Mouse (Mus musculus) embryonic facial prominence, embryonic 10.5 days (tissue): ENCODE data around the gene Hbp1. TPM values are rescaled to one million over a fixed set of nuclear protein-coding genes. Genes with fewer than 3 reads are reported as not detected.

Experiments
- DNase-seq: peaks from one replicate; pipeline ENCODE4 v3.0.0-alpha.2; 2017; ENCODE audit warnings: low spot score
- H3K27ac ChIP-seq: fragments of 300-500 bp; sonication (generic); replicated peaks from 2 replicates; pipeline ENCODE4 v1.5.1; 2016; ENCODE audit warnings: mild to moderate bottlenecking
- H3K27me3 ChIP-seq: fragments of 300-500 bp; sonication (generic); replicated peaks from 2 replicates; pipeline ENCODE4 v1.6.1; 2016; ENCODE audit warnings: low read depth, mild to moderate bottlenecking; ENCODE audit not compliant: poor library complexity, severe bottlenecking
- H3K36me3 ChIP-seq: fragments of 300-500 bp; sonication (generic); replicated peaks from 2 replicates; pipeline ENCODE4 v1.6.1; 2016; ENCODE audit warnings: mild to moderate bottlenecking, moderate library complexity
- H3K4me1 ChIP-seq: fragments of 300-500 bp; sonication (generic); 2 replicates; pipeline ENCODE4 v1.6.1; 2016
- H3K4me3 ChIP-seq: fragments of 300-500 bp; sonication (generic); 2 replicates; pipeline ENCODE4 v1.5.1; 2016; ENCODE audit warnings: mild to moderate bottlenecking, moderate library complexity
- H3K9me3 ChIP-seq: fragments of 300-500 bp; sonication (generic); 2 replicates; pipeline ENCODE4 v1.6.1; 2016; ENCODE audit warnings: mild to moderate bottlenecking
- WGBS: fragments of 180-500 bp; shearing (Covaris S2); methylation state at CpG from one replicate; pipeline ENCODE4 v1.1.7; 2016; 5-methylcytosine and 5-hydroxymethylcytosine counted together
- polyA plus RNA-seq: library from polyadenylated mRNA; unstranded; fragments of >200 nt; fragmentation: Nextera tagmentation; extraction: Ambion mirVana; gene quantifications from 2 replicates; pipeline ENCODE4 v1.2.1, GENCODE M21; 2016

The Hbp1 gene
- polyA plus RNA-seq, 1 experiment from 2014 or later = 103 TPM

GRCm38 (mm10) chr12:31895888-31896287 lies 54.4 kb downstream of the Hbp1 start:
- WGBS = 5% methylated on average over 2 of the region's 2 CpGs
- H3K4me3 ChIP-seq = no peak overlapping the region
- peaks cover 29% of the 10 kb centered on the region for H3K4me1 ChIP-seq
- peaks cover 4% of the 10 kb centered on the region; the same call in 1 of the 2 replicates for H3K36me3 ChIP-seq
- no peaks in the 10 kb centered on the region for H3K27me3 ChIP-seq
- H3K9me3 ChIP-seq = no peaks in the 10 kb centered on the region
- peak overlapping the region; percentile 67; the same call in 1 of the 2 replicates for H3K27ac ChIP-seq
- peak; percentile 30 for DNase-seq

GRCm38 (mm10) chr12:31895095-31895734 lies 55.1 kb downstream of the Hbp1 start:
- Histone ChIP-seq H3K27me3 (no peaks in the 10 kb centered on the region), H3K9me3 (no peaks in the 10 kb centered on the region), H3K27ac (peak overlapping the region; percentile 67), H3K4me1 (peaks cover 29% of the 10 kb centered on the region), H3K4me3 (no peak overlapping the region), H3K36me3 (no peaks in the 10 kb centered on the region)
- no peak for DNase-seq
- 35% methylated on average over 8 of the region's 8 CpGs for WGBS

GRCm38 (mm10) chr12:31892771-31893170 lies 57.6 kb downstream of the Hbp1 start:
- WGBS = 92% methylated on average over 7 of the region's 7 CpGs
- no peak for DNase-seq
- H3K27me3 ChIP-seq = no peaks in the 10 kb centered on the region
- H3K4me1 ChIP-seq = peaks cover 29% of the 10 kb centered on the region
- H3K4me3 ChIP-seq = no peak overlapping the region
- H3K27ac ChIP-seq = no peak overlapping the region
- no peaks in the 10 kb centered on the region for H3K36me3 ChIP-seq
- no peaks in the 10 kb centered on the region for H3K9me3 ChIP-seq

- DNase-seq = no peak
- peaks cover 6% of the 10 kb centered on the region for H3K36me3 ChIP-seq
- no peaks in the 10 kb centered on the region for H3K9me3 ChIP-seq
- no peak overlapping the region for H3K4me3 ChIP-seq
- peaks cover 24% of the 10 kb centered on the region for H3K4me1 ChIP-seq
- no peaks in the 10 kb centered on the region for H3K27me3 ChIP-seq
- no peak overlapping the region for H3K27ac ChIP-seq
Observed at GRCm38 (mm10) chr12:31892079-31892478, 58.3 kb downstream of the Hbp1 start.

GRCm38 (mm10) chr12:31890685-31891084 lies 59.6 kb downstream of the Hbp1 start:
- DNase-seq = no peak
- Histone ChIP-seq H3K4me3 (no peak overlapping the region), H3K4me1 (peaks cover 10% of the 10 kb centered on the region), H3K36me3 (peaks cover 16% of the 10 kb centered on the region), H3K9me3 (no peaks in the 10 kb centered on the region), H3K27me3 (no peaks in the 10 kb centered on the region), H3K27ac (no peak overlapping the region)
- WGBS = 75% methylated on average over 6 of the region's 6 CpGs

- Histone ChIP-seq H3K9me3 (no peaks in the 10 kb centered on the region), H3K4me3 (no peak overlapping the region), H3K27me3 (no peaks in the 10 kb centered on the region), H3K36me3 (peaks cover 16% of the 10 kb centered on the region), H3K27ac (no peak overlapping the region), H3K4me1 (no peaks in the 10 kb centered on the region)
- no peak for DNase-seq
- 94% methylated on average over 11 of the region's 11 CpGs for WGBS
Observed at GRCm38 (mm10) chr12:31885844-31886606, 64.3 kb downstream of the Hbp1 start.

GRCm38 (mm10) chr12:31885084-31885483 lies 65.3 kb downstream of the Hbp1 start:
- DNase-seq = no peak
- Histone ChIP-seq H3K36me3 (peaks cover 16% of the 10 kb centered on the region), H3K27ac (no peak overlapping the region), H3K4me3 (no peak overlapping the region), H3K4me1 (no peaks in the 10 kb centered on the region), H3K27me3 (no peaks in the 10 kb centered on the region), H3K9me3 (no peaks in the 10 kb centered on the region)
- 88% methylated on average over 4 of the region's 4 CpGs for WGBS

GRCm38 (mm10) chr12:31884365-31884764 lies 66.0 kb downstream of the Hbp1 start:
- no peak for DNase-seq
- no peaks in the 10 kb centered on the region for H3K27me3 ChIP-seq
- H3K4me3 ChIP-seq = no peak overlapping the region
- H3K36me3 ChIP-seq = peaks cover 16% of the 10 kb centered on the region
- no peaks in the 10 kb centered on the region for H3K9me3 ChIP-seq
- WGBS = 87% methylated on average over 4 of the region's 4 CpGs
- no peaks in the 10 kb centered on the region for H3K4me1 ChIP-seq
- no peak overlapping the region for H3K27ac ChIP-seq

GRCm38 (mm10) chr12:31882736-31883135 lies 67.6 kb downstream of the Hbp1 start:
- 92% methylated on average over 1 of the region's 1 CpGs for WGBS
- no peak for DNase-seq
- Histone ChIP-seq H3K9me3 (no peaks in the 10 kb centered on the region), H3K27me3 (no peaks in the 10 kb centered on the region), H3K4me1 (no peaks in the 10 kb centered on the region), H3K4me3 (no peak overlapping the region), H3K36me3 (peaks cover 16% of the 10 kb centered on the region), H3K27ac (no peak overlapping the region)

- no peaks in the 10 kb centered on the region for H3K9me3 ChIP-seq
- DNase-seq = no peak
- WGBS = 93% methylated on average over 4 of the region's 4 CpGs
- H3K4me3 ChIP-seq = no peak overlapping the region
- no peaks in the 10 kb centered on the region for H3K4me1 ChIP-seq
- H3K27me3 ChIP-seq = no peaks in the 10 kb centered on the region
- no peaks in the 10 kb centered on the region for H3K36me3 ChIP-seq
- no peak overlapping the region for H3K27ac ChIP-seq
Observed at GRCm38 (mm10) chr12:31876775-31877174, 73.6 kb downstream of the Hbp1 start.

Other genes starting within 250 kb of the Hbp1 start
- 0.69 and 0.93 TPM in 2 replicates for gene Gpr22, start 236.6 kb downstream of the Hbp1 start, polyA plus RNA-seq
- 34.3 and 37.9 TPM in 2 replicates for gene Prkar2b, start 110.8 kb upstream of the Hbp1 start, polyA plus RNA-seq